Mouse (Mus musculus) urinary bladder, adult 2 months (tissue): ENCODE measurements at regions not wholly inside any gene's neighbourhood (a gene's known extent, or its start where the extent isn't known, plus 50 kb on each side); places are given as distances from the start of the nearest gene placed in this dataset.

Experiments used
- DNase-seq: peaks from one replicate; pipeline ENCODE4 v3.0.0; 2022; ENCODE audit warnings: low spot score

DNA sequence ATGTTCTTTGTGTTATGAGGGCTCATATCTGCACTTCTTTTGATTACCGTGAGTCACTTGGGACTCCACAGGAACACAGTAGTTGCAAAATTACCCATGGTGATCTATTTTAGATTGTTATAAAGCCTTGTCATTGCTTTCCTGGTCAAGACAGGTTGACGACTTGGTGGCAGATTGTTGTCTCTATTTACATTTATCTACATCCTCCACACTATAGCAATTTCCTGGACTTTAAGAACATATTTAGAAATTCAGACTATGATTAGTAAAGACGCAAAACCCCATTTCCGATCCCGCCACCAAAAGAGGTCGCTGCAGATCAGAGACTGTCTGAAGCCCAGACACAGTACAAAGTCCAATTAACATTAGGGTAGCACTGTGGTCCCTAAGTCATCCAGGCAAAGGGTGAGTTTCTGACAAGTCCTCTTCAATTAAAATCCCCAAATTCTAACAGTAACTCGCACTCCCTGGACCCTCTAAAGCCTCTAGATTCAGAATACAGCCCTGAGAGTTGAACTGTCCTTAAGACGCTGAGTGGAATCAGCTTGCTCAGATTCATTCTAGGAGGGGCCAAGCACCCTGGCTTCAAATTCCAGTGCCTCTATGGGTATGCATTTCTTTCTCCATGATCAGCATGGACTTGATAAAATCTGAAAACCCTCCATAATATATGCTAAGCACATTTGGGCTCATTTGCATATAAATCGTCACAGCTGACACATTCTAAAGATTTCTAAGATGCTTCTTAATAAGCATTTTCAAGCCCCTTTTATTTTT lies 461.9 kb upstream of the BC052040 start:
- DNase-seq: no peak

DNA sequence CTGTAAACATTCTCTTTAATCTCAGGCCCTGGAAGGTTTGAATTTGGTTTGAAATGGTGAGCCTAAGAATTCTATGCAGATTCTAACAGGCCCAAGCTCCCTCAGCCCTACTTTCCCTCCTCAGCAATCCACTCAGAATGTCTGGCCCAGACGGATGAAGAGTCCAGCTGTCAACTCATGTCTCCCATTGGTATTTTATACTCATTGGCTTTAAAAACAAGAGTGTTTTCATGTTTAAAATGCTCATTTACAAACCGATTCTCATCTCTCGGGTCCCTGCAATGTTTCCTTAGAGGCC lies 461.4 kb upstream of the BC052040 start:
- no peak for DNase-seq

DNA sequence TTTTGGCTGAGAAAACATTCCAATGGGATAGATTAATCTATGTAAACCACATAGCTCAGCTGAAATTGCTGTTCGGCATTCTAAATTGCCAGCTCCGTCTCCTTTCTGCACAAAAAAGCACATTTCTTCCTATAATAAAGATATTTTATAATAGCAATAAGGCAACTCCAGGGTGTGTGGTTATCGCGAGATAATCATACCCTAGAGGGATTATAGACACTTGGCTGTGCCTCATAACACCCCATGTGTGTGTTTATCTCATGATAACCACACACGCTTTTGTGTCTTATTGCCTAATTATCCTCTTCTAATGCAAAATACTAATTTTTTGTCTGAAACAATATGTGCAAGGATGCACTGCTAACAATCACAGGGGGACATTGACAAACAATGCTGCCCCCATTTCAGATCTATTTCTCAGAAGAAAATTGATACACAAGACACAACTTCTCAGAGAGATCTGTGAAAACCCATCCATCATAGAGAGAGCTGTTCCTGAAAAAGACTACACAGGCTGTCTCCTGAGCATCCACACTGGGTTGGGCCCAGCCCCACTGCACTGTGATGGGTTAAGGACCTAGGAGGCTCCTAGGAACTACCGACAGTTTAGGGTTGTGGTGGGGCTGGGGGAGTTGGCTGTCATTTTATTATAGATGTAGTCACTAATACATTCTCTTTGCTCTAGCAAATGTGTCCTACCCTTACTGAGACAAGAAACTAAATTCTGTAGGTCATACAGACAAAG lies 454.7 kb upstream of the BC052040 start:
- no peak for DNase-seq

DNA sequence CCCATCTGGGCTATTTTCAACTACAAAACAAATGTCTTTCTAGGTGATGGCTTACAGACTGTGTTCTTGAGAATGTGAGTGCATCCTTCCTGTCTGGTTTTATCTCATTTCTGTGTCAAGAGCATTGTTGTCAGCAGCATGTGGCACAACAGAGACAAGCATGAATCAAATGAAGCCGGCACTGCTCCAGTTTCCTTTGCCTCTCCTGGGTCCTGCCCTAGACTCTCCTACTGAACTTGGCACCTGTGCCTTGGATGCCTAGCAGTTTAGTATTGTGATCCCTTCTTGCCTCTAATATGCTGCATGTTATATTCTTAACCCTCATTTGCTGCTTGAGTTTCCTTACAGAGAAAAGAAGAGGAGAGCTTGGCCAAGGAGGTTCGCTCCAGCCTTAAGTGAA lies 449.8 kb upstream of the BC052040 start:
- DNase-seq: no peak

DNA sequence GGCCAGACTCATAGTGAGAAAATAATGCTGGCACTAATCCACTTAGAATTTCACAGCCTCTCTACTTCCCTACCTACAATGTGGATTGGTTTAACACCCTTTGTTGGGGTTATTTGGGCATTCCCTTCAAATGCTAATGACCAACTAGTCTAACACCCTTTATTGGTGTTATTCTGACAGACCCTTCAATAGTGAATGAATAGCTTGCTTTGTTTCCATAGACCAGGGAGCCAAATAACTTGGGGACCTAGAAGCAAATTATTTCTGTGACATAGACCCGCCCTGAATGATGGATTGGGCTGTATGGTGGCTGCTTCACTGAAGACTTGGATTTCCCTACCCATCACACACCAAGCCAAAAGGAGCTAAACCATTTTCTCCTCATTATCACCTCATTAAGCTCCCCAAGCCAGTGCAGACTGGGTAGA lies 449.3 kb upstream of the BC052040 start:
- DNase-seq: no peak

DNA sequence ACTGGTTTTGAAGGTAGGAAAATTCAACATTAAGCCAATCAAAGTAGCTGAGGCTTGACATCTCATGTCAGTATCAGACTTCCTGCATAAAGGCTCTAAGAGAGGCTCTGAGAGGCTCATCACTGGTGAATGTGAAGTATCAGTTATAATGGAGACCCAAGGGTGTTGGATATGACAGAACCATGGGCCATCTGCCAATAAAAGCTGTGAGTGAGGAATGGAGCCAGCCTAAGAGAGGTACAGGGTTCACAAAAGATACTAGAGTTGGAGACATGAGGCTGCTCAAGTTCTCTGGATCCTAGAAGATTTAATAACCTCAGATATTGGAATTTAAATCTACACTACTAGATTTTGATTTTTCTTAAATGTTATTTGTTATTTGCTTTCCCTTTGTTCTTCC lies 440.1 kb upstream of the BC052040 start:
- DNase-seq: no peak

DNA sequence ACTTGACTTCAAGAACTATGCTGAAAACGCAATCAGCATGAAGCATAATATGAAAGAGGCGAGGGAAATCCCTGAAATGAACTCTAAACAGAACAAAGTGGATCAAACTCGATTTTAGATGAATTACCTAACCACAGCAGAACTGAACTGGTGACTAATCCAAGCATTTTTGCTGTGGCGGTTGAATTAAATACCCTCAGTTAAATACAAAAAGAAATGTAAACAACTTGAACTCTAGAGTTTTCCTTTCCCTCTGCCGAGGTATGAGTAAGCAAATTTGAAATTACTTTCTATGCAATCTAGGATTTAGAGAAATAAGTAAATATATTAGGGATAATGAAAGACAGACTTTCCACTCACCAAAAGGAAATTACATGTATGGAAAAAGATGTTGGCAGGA lies 409.4 kb upstream of the BC052040 start:
- no peak for DNase-seq

DNA sequence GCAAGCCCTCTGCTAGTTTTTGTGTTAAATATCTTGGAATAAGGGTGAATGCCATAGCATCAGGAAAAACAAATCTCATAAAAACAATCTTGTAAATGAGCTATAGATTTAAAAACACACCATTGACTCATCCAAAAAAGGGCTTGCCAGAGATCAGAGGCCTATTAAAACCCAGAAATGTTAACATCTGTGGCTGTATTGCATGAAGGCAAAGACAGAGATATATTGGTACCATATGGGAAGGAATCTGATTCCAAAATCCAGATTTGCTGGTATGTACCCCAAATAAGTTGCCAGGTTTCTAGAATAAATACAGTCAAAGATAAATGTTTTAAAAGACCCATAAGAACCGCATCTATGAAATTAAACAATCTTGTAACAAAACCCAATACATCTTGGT lies 404.4 kb upstream of the BC052040 start:
- DNase-seq: no peak

DNA sequence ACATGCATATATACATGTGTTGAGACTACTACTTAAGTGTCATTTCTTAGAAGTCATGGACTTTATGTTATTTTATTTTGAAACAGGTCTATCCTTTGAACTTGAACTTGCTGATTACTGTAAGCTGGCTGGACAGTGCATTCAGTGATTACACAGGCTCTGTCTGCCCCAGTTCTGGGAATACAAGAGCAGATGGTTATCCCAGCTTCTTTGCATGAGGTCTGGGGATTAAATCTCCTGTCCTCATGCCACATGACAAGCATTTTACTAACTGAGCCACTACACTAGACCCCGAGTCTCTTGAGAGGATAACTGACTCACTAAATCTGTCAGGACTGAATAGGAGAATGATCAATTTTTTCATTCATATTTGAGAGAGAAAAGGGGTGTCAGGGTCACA lies 403.6 kb upstream of the BC052040 start:
- DNase-seq: no peak

DNA sequence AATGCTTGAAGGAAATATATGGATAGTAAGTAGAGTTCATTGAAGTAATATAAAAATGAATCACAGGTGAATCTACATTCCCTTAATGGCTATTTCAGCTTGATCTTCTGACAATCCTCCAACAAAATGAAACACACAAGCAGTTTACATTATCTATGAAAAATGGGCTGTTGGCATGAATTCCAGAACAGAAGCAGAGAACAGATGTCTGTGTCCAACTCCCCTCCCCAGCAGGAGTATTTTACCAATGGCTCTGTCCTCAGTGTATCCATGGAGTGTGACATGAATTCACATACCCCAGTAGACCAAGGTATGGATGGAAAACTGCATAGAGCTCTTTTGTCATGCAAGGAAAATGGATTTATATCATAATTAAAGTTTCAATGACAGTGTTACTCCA lies 370.3 kb upstream of the BC052040 start:
- DNase-seq: no peak

DNA sequence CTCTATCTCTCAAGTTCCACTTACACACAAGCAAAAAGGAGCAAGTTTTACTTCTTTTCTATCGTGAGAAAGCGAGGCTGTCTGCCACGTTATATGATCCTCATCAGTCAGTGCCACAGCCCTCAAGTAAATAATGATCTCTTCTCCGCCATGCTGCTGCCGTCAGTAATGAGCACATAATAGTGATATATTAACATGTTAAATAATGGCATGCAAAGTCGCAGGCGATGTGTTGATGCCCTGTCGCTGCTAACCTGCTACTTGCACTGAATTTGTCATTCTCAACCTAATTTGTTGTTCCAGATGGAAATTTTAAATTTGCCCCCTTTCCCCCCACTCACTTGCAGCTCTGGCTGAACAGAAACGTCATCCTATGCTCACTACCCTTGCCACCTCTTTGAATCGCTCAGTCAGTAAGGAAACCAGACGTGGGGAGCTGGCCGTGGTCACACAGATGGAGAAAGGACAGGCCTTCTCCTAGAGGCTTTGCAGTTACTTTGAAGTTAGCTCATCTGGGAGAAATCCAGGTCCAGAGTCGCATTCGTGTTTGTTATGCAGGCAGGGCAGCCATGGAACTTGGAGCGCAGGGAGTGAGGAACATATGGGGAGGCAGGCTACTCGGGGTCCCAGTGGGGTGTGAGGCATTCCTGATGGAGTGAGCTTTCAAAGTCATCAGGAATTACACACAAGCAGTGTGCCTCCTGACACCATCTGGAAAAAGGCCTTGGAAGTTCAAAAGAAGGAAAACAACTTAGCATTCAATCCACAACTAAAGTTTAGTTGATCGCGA lies 368.1 kb upstream of the BC052040 start:
- no peak for DNase-seq

DNA sequence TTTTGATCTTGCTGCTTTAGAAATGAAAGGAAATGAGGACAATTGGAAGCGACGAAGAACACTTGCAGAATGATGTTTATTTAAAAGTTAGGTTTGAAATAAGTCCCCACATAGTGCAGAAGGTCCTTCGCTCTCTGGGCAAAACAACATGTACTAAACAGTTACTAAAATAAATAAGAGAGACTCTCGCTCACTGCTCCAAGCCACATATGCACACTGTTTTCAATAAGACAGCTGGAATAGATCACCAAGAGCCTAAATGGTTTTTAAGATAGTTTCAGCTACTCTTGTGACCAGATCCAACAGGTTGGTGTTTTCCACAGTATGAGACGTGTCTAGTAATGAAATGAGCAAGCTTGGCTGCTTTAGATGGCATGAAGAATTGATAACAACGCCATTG lies 367.2 kb upstream of the BC052040 start:
- no peak for DNase-seq

DNA sequence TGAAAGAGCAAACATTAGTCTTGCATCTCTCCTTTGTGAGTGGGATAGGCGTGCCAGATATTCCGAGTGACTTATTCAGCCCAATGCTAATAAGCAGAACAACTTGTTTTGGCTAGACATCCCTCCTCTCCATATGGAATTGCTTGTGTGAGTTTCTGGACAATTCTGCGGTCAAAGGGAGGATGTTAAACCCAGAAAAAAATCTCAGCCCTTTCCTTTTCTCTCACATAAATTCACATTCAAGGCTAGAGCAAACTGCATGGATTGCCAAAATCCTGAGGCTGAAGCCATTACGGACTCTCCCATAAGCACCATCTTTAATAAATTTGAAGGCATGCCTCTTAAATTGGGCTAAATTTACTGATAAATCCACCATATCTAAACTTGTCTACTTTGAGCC lies 351.5 kb upstream of the BC052040 start:
- no peak for DNase-seq

DNA sequence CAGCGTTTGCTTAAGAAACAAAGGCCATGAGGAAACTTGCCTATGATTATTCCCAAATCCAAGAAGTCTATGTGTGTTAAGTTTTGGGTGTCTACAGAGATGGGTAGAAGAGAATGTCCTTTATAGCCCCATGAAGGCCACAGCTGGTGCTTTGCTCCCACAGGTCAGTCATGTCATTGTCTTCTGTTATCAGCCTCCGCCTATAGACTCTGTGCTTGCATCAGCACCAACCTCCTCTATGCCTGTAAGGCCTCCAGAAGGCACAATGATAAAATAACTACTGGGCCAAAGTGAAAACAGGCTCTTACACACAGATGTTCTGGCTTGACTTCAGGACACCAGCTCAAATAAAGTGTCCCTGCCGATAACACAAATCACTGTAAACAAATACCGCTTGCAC lies 333.8 kb upstream of the BC052040 start:
- DNase-seq: no peak

DNA sequence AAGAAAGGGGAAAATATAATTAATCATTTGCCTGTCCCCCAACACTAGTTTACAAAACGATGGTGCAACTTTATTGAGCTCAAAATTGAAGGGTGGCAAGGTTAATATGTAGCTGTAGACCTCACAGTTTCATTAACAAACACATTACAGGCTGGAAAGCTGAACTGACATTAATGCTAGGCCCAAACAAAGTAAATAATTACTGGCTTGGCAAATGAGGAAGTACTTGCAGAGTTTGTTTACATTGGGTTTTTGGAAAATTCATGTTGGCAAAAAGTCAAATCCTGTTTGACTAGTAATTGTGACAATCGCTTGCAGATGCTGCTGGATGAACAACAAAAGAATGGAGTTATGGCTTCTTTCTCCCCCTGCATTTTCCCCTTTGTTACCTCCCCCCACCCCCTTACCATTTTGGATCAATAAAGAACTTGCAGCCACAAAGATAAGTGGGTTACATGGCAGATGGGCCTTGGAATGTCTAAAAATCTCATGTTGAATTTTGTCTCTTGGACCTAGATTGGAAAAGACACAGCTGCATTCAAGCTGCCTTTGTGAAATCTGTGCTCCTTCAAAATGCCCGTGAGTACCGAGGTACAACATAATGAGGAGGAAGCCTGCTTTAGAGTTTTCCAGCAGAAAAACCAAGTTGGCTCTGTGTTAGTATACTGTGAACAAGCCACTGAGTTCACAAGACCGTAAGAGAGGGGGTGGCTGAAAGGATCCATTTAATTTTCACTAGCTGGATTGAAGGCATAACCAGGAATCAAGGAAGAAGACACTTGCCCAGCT lies 331.3 kb upstream of the BC052040 start:
- no peak for DNase-seq

DNA sequence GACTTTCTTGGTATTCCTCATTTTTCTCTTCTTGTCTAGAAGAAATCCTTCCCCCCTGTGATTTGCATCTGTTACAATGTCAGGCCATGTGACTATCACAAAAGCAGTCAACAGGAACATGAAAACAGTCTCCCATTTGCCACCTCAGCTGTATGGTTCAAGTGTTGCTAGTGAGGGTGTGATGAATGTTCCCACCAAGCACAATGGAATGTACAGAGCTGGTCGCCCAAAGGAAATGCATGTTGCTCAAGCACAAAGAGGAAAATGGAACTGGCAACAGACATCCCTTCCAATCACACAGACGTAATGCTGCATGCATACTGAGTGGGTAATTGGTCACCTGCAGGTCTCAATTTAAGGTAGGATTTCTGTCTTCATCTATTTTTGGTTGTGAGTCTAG lies 324.1 kb upstream of the BC052040 start:
- no peak for DNase-seq

DNA sequence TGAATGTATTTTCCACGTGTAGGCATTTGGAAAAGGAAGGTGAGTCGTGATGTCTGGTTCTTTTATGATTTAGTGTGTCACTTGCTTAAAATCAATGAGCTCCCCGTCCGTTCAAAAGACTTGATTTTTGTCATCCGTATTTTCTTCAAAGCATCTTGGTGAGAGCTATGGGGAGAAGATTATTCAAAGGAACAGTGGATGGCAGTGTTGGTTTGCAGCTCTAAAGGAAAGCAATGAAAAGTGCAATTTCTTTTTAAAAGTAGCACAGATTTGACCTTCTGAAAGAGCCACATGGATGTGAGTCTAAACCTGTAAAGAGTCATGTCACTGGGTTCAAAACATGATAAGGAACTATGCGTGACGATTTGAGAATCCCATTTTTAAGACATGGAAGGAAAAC lies 313.3 kb upstream of the BC052040 start:
- DNase-seq: no peak

DNA sequence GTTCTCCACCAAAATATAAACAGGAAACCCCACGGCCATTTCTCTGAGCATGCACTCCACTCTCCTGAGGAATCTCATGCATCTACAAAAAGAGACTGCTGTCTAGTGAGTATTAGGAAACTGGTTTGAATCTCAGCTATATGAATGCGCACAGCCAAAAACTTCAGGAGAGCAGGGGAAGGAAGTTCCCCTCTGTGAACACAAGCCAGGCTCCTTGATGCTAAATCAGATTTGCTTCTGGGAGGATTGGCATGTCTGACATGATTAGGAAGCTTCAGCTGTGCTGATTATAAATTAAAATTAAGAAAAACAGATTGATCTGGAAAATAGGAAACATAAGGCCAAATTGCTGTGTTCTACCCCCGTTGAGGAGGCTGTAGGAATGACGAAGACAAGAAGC lies 304.1 kb upstream of the BC052040 start:
- no peak for DNase-seq

DNA sequence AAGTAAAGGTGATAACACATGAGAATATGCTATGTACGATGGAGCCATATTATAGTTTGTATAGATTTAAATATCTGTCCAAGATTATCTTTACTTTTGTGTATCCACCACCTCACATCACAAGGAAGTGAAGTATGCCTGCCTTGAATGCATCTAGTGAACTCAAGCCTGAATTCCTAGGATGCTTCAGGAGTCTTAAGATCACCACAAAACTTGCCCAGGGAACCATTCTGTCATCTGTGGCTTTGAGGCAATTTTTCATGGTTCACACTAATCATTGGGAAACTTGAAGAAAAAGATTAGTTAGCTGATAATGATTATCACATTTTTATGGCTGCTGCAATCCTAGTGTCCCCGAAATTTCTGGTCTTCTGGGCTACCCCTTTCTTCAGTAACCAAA lies 288.5 kb upstream of the BC052040 start:
- no peak for DNase-seq

DNA sequence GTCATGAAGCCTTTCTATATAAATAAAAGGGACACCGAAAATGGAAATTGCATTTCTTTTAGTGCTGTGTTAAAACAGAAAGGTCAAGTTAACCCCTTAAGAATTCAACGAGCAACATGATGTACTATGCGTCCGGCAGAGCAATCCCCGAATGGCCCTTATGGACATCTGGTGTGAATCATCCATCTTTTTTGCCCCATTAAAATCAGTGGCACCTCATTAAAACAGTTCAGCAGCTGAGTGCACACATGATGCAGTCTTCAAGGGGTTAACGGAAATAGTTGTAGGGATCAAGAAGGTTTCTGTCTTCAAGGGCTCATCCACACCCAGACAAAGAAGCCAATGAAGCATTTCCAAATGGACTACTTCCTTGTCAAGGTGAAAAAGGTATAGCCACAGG lies 284.1 kb upstream of the BC052040 start:
- no peak for DNase-seq

DNA sequence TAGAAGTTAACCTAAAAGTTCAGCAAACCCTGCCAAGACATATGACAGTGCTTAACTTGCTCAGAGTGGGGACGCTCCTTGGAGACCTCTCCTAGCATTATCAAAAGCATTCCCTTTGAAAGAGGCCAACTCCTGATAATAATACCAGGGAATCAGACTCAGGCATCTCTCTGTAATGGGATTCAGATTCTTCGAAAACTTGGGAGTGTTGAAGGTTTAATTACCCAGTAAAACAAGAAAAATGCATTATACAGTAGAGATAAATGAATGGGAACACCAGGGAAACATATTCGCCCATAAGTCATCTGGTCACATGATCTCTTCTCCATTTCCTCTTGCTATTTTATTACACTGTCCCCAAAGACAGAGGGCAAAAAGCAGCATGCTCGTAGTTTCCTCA lies 274.3 kb upstream of the BC052040 start:
- no peak for DNase-seq
